Mouse (Mus musculus) lung, embryonic 15.5 days (tissue): ENCODE measurements at regions not wholly inside any gene's neighbourhood (a gene's known extent, or its start where the extent isn't known, plus 50 kb on each side); places are given as distances from the start of the nearest gene placed in this dataset.
A peak's percentile ranks its signal among the peaks of the same experiment; 100 is the strongest.

Source experiments
- ATAC-seq: fragments of 200-750 bp; cut with Nextera tagmentation; 2 replicates; pipeline ENCODE4 v1.8.0; 2017; ENCODE audit warnings: moderate number of reproducible peaks, borderline replicate concordance; ENCODE audit not compliant: low FRiP score, low TSS enrichment; ENCODE audit errors: extremely low read depth
- H3K27ac ChIP-seq: fragments of 300-500 bp; sonication (generic); 2 replicates; pipeline ENCODE4 v1.5.1; 2015; ENCODE audit warnings: moderate library complexity, mild to moderate bottlenecking, inconsistent platforms
- H3K27me3 ChIP-seq: fragments of 300-500 bp; sonication (generic); 2 replicates; pipeline ENCODE4 v1.6.1; 2015; ENCODE audit warnings: inconsistent platforms
- H3K36me3 ChIP-seq: fragments of 300-500 bp; sonication (generic); 2 replicates; pipeline ENCODE4 v1.6.1; 2015; ENCODE audit warnings: inconsistent platforms
- H3K4me1 ChIP-seq: fragments of 300-500 bp; sonication (generic); 2 replicates; pipeline ENCODE4 v1.6.1; 2015; ENCODE audit warnings: inconsistent platforms
- H3K4me2 ChIP-seq: fragments of 300-500 bp; sonication (generic); 2 replicates; pipeline ENCODE4 v1.6.1; 2015; ENCODE audit warnings: inconsistent platforms, mild to moderate bottlenecking, moderate library complexity
- H3K4me3 ChIP-seq: fragments of 300-500 bp; sonication (generic); 2 replicates; pipeline ENCODE4 v1.5.1; 2015; ENCODE audit warnings: mild to moderate bottlenecking, inconsistent platforms
- H3K9ac ChIP-seq: fragments of 300-500 bp; sonication (generic); 2 replicates; pipeline ENCODE4 v1.6.1; 2015; ENCODE audit warnings: inconsistent platforms
- H3K9me3 ChIP-seq: fragments of 300-500 bp; sonication (generic); 2 replicates; pipeline ENCODE4 v1.6.1; 2016; ENCODE audit warnings: inconsistent platforms
- WGBS: fragments of 180-500 bp; shearing (Covaris S2); methylation state at CpG from one replicate; pipeline ENCODE4 v1.1.7; 2015; 5-methylcytosine and 5-hydroxymethylcytosine counted together

GRCm38 (mm10) chr9:80683030-80683692 lies 217.9 kb upstream of the Impg1 start:
- H3K4me1 ChIP-seq, result no peaks in the 10 kb centered on the region
- ATAC-seq, result no peak
- 47% methylated on average over 5 of the region's 5 CpGs for WGBS
- no peaks in the 10 kb centered on the region for H3K27me3 ChIP-seq
- no peak overlapping the region for H3K27ac ChIP-seq
- H3K4me2 ChIP-seq, result no peak overlapping the region
- H3K4me3 ChIP-seq, result no peak overlapping the region
- no peak overlapping the region for H3K9ac ChIP-seq
- no peaks in the 10 kb centered on the region for H3K9me3 ChIP-seq
- no peaks in the 10 kb centered on the region for H3K36me3 ChIP-seq

DNA sequence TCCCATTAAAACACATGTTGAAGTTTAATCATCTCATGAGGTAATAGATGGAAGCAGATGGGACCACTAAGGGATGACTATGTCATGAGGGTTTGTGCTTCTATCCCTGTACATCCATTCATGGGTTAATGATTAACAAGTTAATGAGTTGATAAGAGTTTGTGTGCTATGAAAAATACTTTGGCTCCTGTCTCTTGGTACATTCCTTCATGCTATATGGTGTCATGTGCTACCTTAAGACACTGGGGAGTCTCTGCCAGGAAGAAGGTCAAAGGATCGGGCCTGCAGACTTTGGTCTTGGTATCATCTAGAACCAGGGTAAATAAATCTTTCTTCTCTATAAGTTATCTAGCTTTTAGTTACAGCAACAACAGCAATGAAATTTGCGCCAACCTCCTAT lies 216.4 kb upstream of the Impg1 start:
- Histone ChIP-seq H3K36me3 (no peaks in the 10 kb centered on the region), H3K4me3 (no peak overlapping the region), H3K9ac (no peak overlapping the region), H3K27ac (no peak overlapping the region), H3K9me3 (no peaks in the 10 kb centered on the region), H3K4me1 (no peaks in the 10 kb centered on the region), H3K4me2 (no peak overlapping the region), H3K27me3 (no peaks in the 10 kb centered on the region)
- 93% methylated on average over 2 of the region's 2 CpGs for WGBS
- no peak for ATAC-seq

- Histone ChIP-seq H3K27ac (no peak overlapping the region), H3K36me3 (no peaks in the 10 kb centered on the region), H3K9ac (no peak overlapping the region), H3K27me3 (no peaks in the 10 kb centered on the region), H3K4me2 (no peak overlapping the region), H3K4me1 (no peaks in the 10 kb centered on the region), H3K4me3 (no peak overlapping the region), H3K9me3 (no peaks in the 10 kb centered on the region)
- WGBS, result 38% methylated on average over 1 of the region's 1 CpGs
- ATAC-seq, result no peak
Measured at GRCm38 (mm10) chr9:80671483-80671882, 206.2 kb upstream of the Impg1 start.

- Histone ChIP-seq H3K9me3 (no peaks in the 10 kb centered on the region), H3K36me3 (no peaks in the 10 kb centered on the region), H3K27me3 (no peaks in the 10 kb centered on the region), H3K27ac (no peak overlapping the region), H3K4me1 (no peaks in the 10 kb centered on the region), H3K9ac (no peak overlapping the region), H3K4me2 (no peak overlapping the region), H3K4me3 (no peak overlapping the region)
- 43% methylated on average over 5 of the region's 5 CpGs for WGBS
- no peak for ATAC-seq
Measured at GRCm38 (mm10) chr9:80668575-80669248, 203.4 kb upstream of the Impg1 start.

GRCm38 (mm10) chr9:80658755-80659154 lies 193.5 kb upstream of the Impg1 start:
- WGBS, result 68% methylated on average over 1 of the region's 1 CpGs
- ATAC-seq, result no peak
- H3K4me1 ChIP-seq, result no peaks in the 10 kb centered on the region

DNA sequence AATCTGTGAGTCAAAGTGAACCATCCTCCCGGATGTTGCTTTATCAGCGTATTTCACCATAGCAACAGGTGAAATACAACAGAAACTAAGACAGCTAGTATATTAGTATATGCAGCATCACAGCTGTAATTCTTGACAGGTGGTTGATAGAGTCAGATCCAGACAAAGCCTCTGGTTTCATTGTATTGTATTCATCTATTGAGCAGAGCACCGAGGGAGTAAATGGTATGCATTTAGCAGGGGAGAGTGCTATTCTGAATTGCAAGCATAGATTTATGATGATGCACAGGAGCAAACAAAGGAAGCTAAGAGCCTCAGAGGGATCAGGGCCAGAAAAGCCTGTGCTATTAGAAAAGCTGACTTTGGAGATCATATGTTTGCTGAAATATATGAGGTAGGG lies 149.8 kb upstream of the Impg1 start:
- ATAC-seq, result no peak
- WGBS, result 84% methylated on average over 3 of the region's 3 CpGs
- no peak overlapping the region for H3K27ac ChIP-seq
- H3K4me1 ChIP-seq, result no peaks in the 10 kb centered on the region
- H3K4me3 ChIP-seq, result no peak overlapping the region
- H3K9me3 ChIP-seq, result no peaks in the 10 kb centered on the region
- no peaks in the 10 kb centered on the region for H3K36me3 ChIP-seq
- no peak overlapping the region for H3K4me2 ChIP-seq
- no peaks in the 10 kb centered on the region for H3K27me3 ChIP-seq
- no peak overlapping the region for H3K9ac ChIP-seq

More at GRCm38 (mm10) chr9:80658755-80659154, 193.5 kb upstream of the Impg1 start:
- Histone ChIP-seq H3K9ac (no peak overlapping the region), H3K27ac (no peak overlapping the region), H3K4me3 (no peak overlapping the region), H3K4me2 (no peak overlapping the region), H3K36me3 (no peaks in the 10 kb centered on the region), H3K9me3 (no peaks in the 10 kb centered on the region), H3K27me3 (no peaks in the 10 kb centered on the region)

GRCm38 (mm10) chr9:80600019-80600418 lies 134.7 kb upstream of the Impg1 start:
- Histone ChIP-seq H3K4me1 (0 out of 2 replicates have a peak, but pooled peaks cover 2% of the 10 kb centered on the region), H3K36me3 (no peaks in the 10 kb centered on the region), H3K4me2 (no peak overlapping the region), H3K27me3 (no peaks in the 10 kb centered on the region), H3K9ac (no peak overlapping the region), H3K4me3 (no peak overlapping the region), H3K27ac (no peak overlapping the region), H3K9me3 (no peaks in the 10 kb centered on the region)
- ATAC-seq, result no peak

DNA sequence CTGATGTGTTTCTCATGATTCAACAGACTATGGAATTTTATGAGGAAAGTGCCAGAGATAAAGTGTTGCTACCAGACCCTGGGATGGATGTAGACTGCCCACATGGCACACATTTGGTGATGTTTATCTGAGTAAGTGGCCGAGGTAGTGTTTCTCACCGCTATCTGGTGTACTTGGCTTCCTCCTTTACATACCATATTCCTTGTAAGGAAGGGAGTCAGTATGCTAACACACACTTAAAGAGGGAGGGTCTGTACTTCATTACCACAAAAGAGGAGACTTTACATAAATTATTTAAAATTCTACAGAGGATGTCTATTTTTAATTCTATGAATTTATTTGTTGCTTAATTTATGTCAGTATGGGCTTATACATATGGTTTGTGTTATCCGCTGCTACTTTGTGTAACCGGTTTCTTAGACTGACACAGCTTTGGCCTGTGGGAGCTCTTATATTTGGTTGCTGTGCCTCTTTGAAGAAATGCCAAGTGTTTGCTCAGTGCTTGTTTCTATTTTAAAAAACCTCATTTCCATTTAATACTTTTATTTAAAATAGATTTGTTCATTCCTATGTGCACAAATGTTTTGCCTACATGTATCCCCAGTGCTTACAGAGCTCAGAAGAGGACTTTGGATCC lies 100.2 kb upstream of the Impg1 start:
- 0 out of 2 replicates have a peak, but pooled peaks cover 4% of the 10 kb centered on the region for H3K4me1 ChIP-seq
- no peak overlapping the region for H3K27ac ChIP-seq
- 48% methylated on average over 4 of the region's 4 CpGs for WGBS
- H3K4me2 ChIP-seq, result no peak overlapping the region
- no peaks in the 10 kb centered on the region for H3K36me3 ChIP-seq
- no peak overlapping the region for H3K4me3 ChIP-seq
- no peaks in the 10 kb centered on the region for H3K27me3 ChIP-seq
- no peaks in the 10 kb centered on the region for H3K9me3 ChIP-seq
- H3K9ac ChIP-seq, result no peak overlapping the region
- peak; percentile 76; the same call in 1 of the 2 replicates for ATAC-seq

DNA sequence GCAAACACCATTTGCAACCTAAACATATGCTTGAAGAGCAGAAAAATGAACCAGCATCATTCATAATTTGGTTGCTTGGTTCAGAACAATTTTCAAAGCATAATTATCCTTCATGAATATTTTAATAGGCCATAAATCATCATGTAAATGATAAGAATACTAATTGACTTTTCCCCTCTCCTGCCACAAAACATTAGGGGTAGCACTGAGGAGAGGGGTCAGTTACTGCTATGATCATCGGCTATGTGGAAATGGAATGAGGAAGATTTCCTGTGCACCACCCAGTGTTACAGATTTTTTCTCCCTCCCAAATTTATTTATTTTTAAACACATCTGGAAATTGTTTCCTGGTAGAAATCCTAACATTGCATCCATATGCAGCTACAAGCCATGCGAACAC lies 98.4 kb upstream of the Impg1 start:
- Histone ChIP-seq H3K27ac (no peak overlapping the region), H3K4me2 (no peak overlapping the region), H3K9ac (no peak overlapping the region), H3K4me1 (0 out of 2 replicates have a peak, but pooled peaks cover 4% of the 10 kb centered on the region), H3K4me3 (no peak overlapping the region), H3K27me3 (no peaks in the 10 kb centered on the region), H3K9me3 (no peaks in the 10 kb centered on the region), H3K36me3 (no peaks in the 10 kb centered on the region)
- ATAC-seq, result no peak
- WGBS, result 70% methylated on average over 2 of the region's 2 CpGs

GRCm38 (mm10) chr9:80555531-80556067 lies 90.3 kb upstream of the Impg1 start:
- no peaks in the 10 kb centered on the region for H3K27me3 ChIP-seq
- ATAC-seq, result peak; percentile 84
- no peak overlapping the region for H3K4me2 ChIP-seq
- H3K9me3 ChIP-seq, result no peaks in the 10 kb centered on the region
- no peak overlapping the region for H3K9ac ChIP-seq
- 23% methylated on average over 1 of the region's 1 CpGs for WGBS
- H3K36me3 ChIP-seq, result no peaks in the 10 kb centered on the region
- no peak overlapping the region for H3K4me3 ChIP-seq
- no peak overlapping the region for H3K27ac ChIP-seq
- no peaks in the 10 kb centered on the region; the same call in 1 of the 2 replicates for H3K4me1 ChIP-seq
